ENCODE assay signal across 27 mouse cellular contexts in genomic region chr19:41165144-41165913, GRCm38 (mm10). TPM values are rescaled to one million over a fixed set of nuclear protein-coding genes. Genes with fewer than 3 reads are reported as not detected.
A peak's percentile ranks its signal among the peaks of the same experiment; 100 is the strongest.
DNase-seq lines count a peak whose midpoint lies in the region; ATAC-seq and TF ChIP-seq lines count a peak whose summit lies in the region.
"Had no signal": no experiment of that assay in that cellular context is flagged by ENCODE, and none has a peak within 500 bp of the region (broad histone marks: within the 10 kb centered on the region; RNA-seq: fewer than 3 reads in every experiment).

No protein-coding gene starts in this region.

- H3K36me3 ChIP-seq in hindbrain, embryonic 10.5 days: no peaks in the 10 kb centered on the region
- no peaks in the 10 kb centered on the region for H3K36me3 ChIP-seq in hindbrain, postnatal 0 days (ENCODE audit: insufficient read depth, low read length)
- H3K36me3 ChIP-seq in midbrain, embryonic 15.5 days (replicated peaks): no peaks in the 10 kb centered on the region
- no peaks in the 10 kb centered on the region for H3K36me3 ChIP-seq in liver, embryonic 11.5 days (ENCODE audit: control insufficient read depth, insufficient read depth, low read length)
- H3K36me3 ChIP-seq: embryonic facial prominence, embryonic 10.5 days; embryonic facial prominence, embryonic 15.5 days; heart, embryonic 15.5 days; intestine, embryonic 15.5 days; limb, embryonic 13.5 days; liver, embryonic 12.5 days had no signal

- DNase-seq in hindbrain, embryonic 10.5 days (ENCODE audit: low spot score): no peak
- DNase-seq in hindbrain, postnatal 0 days (ENCODE audit: low spot score): no peak
- peak; percentile 60 for DNase-seq in brain, embryonic 14.5 days (ENCODE audit: low read depth)
- DNase-seq in fat pad, adult 2 months (ENCODE audit: extremely low read depth, low read depth, low spot score): peak; percentile 70
- no peak for DNase-seq in liver, embryonic 11.5 days (ENCODE audit: low spot score)
- DNase-seq: adrenal gland, postnatal 36 days; B cell, adult 2 months; cerebellum, adult 2 months; cerebellum, postnatal 25 days; kidney, adult 2 months; kidney, postnatal 36 days; liver, postnatal 0 days; lung, postnatal 36 days had no signal

- H3K4me3 ChIP-seq in hindbrain, embryonic 10.5 days: no peak overlapping the region
- no peak overlapping the region for H3K4me3 ChIP-seq in hindbrain, postnatal 0 days (ENCODE audit: low read length)
- H3K4me3 ChIP-seq in midbrain, embryonic 15.5 days: no peak overlapping the region
- H3K4me3 ChIP-seq in liver, embryonic 11.5 days (ENCODE audit: low read depth, low read length): no peak overlapping the region
- H3K4me3 ChIP-seq: embryonic facial prominence, embryonic 10.5 days; embryonic facial prominence, embryonic 15.5 days; heart, embryonic 15.5 days; intestine, embryonic 15.5 days; layer of hippocampus, adult 2 months; left cerebral cortex, adult 2 months; limb, embryonic 13.5 days; liver, embryonic 12.5 days had no signal

- peak overlapping the region; percentile 1 for H3K27ac ChIP-seq in hindbrain, embryonic 10.5 days
- H3K27ac ChIP-seq in hindbrain, postnatal 0 days: no peak overlapping the region
- peak overlapping the region; percentile 25; the same call in 1 of the 2 replicates for H3K27ac ChIP-seq in midbrain, embryonic 15.5 days
- H3K27ac ChIP-seq in liver, embryonic 11.5 days (ENCODE audit: low read depth, low read length): no peak overlapping the region
- H3K27ac ChIP-seq: embryonic facial prominence, embryonic 10.5 days; embryonic facial prominence, embryonic 15.5 days; heart, embryonic 15.5 days; intestine, embryonic 15.5 days; layer of hippocampus, adult 2 months; left cerebral cortex, adult 2 months; limb, embryonic 13.5 days; liver, embryonic 12.5 days had no signal

- no peak for TF ChIP-seq CTCF in hindbrain, postnatal 0 days (IDR thresholded peaks at IDR 0.05; ENCODE audit: low read depth)
- TF ChIP-seq CTCF in brain, embryonic 14.5 days (IDR thresholded peaks at IDR 0.05; ENCODE audit: borderline replicate concordance, extremely low read depth, insufficient read depth, insufficient read length): no peak

- no peak for TF ChIP-seq POLR2A in brain, embryonic 14.5 days (IDR thresholded peaks at IDR 0.05; ENCODE audit: borderline replicate concordance, extremely low read depth, insufficient read depth, insufficient read length, poor library complexity, severe bottlenecking)

- H3K4me1 ChIP-seq in hindbrain, embryonic 10.5 days (replicated peaks): peaks cover 27% of the 10 kb centered on the region
- H3K4me1 ChIP-seq in hindbrain, postnatal 0 days (ENCODE audit: insufficient read depth, low read length): peaks cover 4% of the 10 kb centered on the region; the same call in 1 of the 2 replicates
- H3K4me1 ChIP-seq in midbrain, embryonic 15.5 days: peaks cover 21% of the 10 kb centered on the region
- H3K4me1 ChIP-seq in liver, embryonic 11.5 days (replicated peaks; ENCODE audit: control insufficient read depth, insufficient read depth, low read length): no peaks in the 10 kb centered on the region
- H3K4me1 ChIP-seq: embryonic facial prominence, embryonic 15.5 days; intestine, embryonic 15.5 days; limb, embryonic 13.5 days; liver, embryonic 12.5 days had no signal

- no peak overlapping the region for H3K4me2 ChIP-seq in hindbrain, postnatal 0 days (ENCODE audit: low read depth, low read length)
- H3K4me2 ChIP-seq in midbrain, embryonic 15.5 days: no peak overlapping the region
- no peak overlapping the region for H3K4me2 ChIP-seq in liver, embryonic 11.5 days
- H3K4me2 ChIP-seq: embryonic facial prominence, embryonic 15.5 days; heart, embryonic 15.5 days; intestine, embryonic 15.5 days; limb, embryonic 13.5 days; liver, embryonic 12.5 days had no signal

- no peaks in the 10 kb centered on the region for H3K9me3 ChIP-seq in hindbrain, embryonic 10.5 days
- no peaks in the 10 kb centered on the region for H3K9me3 ChIP-seq in hindbrain, postnatal 0 days (ENCODE audit: low read length)
- no peaks in the 10 kb centered on the region for H3K9me3 ChIP-seq in midbrain, embryonic 15.5 days
- no peaks in the 10 kb centered on the region for H3K9me3 ChIP-seq in liver, embryonic 11.5 days (ENCODE audit: control insufficient read depth, low read length)
- H3K9me3 ChIP-seq: embryonic facial prominence, embryonic 10.5 days; embryonic facial prominence, embryonic 15.5 days; heart, embryonic 15.5 days; intestine, embryonic 15.5 days; limb, embryonic 13.5 days; liver, embryonic 12.5 days had no signal

- H3K9ac ChIP-seq in hindbrain, postnatal 0 days (replicated peaks; ENCODE audit: low read length): no peak overlapping the region
- no peak overlapping the region for H3K9ac ChIP-seq in midbrain, embryonic 15.5 days
- H3K9ac ChIP-seq in liver, embryonic 11.5 days (ENCODE audit: low read depth, low read length): no peak overlapping the region
- H3K9ac ChIP-seq: embryonic facial prominence, embryonic 15.5 days; heart, embryonic 15.5 days; intestine, embryonic 15.5 days; limb, embryonic 13.5 days; liver, embryonic 12.5 days; liver, postnatal 0 days had no signal

- peaks cover 9% of the 10 kb centered on the region; the same call in 1 of the 2 replicates for H3K27me3 ChIP-seq in hindbrain, embryonic 10.5 days (ENCODE audit: insufficient read depth, poor library complexity, severe bottlenecking)
- H3K27me3 ChIP-seq in hindbrain, postnatal 0 days (ENCODE audit: insufficient read depth, low read length): no peaks in the 10 kb centered on the region
- H3K27me3 ChIP-seq in midbrain, embryonic 15.5 days (replicated peaks): peaks cover 29% of the 10 kb centered on the region
- no peaks in the 10 kb centered on the region for H3K27me3 ChIP-seq in liver, embryonic 11.5 days (replicated peaks; ENCODE audit: control insufficient read depth, insufficient read depth, low read length)
- H3K27me3 ChIP-seq: heart, embryonic 15.5 days; intestine, embryonic 15.5 days; limb, embryonic 13.5 days; liver, embryonic 12.5 days had no signal

- WGBS in hindbrain, embryonic 10.5 days: 81% methylated on average over 14 of the region's 14 CpGs
- WGBS in hindbrain, postnatal 0 days: 44% methylated on average over 14 of the region's 14 CpGs
- WGBS in midbrain, embryonic 15.5 days: 34% methylated on average over 14 of the region's 14 CpGs
- WGBS in liver, embryonic 11.5 days: 77% methylated on average over 14 of the region's 14 CpGs

- ATAC-seq in hindbrain, postnatal 0 days: no peak
- ATAC-seq in midbrain, embryonic 15.5 days (replicated peaks): peak; percentile 55; the same call in 1 of the 2 replicates
- no peak for ATAC-seq in liver, embryonic 11.5 days (replicated peaks; ENCODE audit: low FRiP score)
- ATAC-seq: hindbrain, embryonic 16.5 days; intestine, embryonic 15.5 days; liver, embryonic 12.5 days; liver, postnatal 0 days had no signal

RNA-seq across cellular contexts. Expression of gene Tll2, which starts 41.3 kb away (rescaled TPM):
- polyA plus RNA-seq in hindbrain, embryonic 10.5 days (2016; fragmentation: Nextera tagmentation; extraction: Ambion mirVana): 0.25 and 0.68 TPM in 2 replicates
- 1.2 and 2.8 TPM in 2 replicates for total RNA-seq in hindbrain, postnatal 0 days (2014; rRNA removed)
- 0.60 and 0.72 TPM in 2 replicates for polyA plus RNA-seq in hindbrain, postnatal 0 days (2015; fragmentation: Nextera tagmentation; extraction: Ambion mirVana)
- polyA plus RNA-seq in brain, embryonic 14.5 days (2012; rRNA removed): 1.7 and 1.8 TPM in 2 replicates
- 1.3 and 1.6 TPM in 2 replicates for polyA plus RNA-seq in midbrain, embryonic 15.5 days (2015; fragmentation: Nextera tagmentation; extraction: Ambion mirVana)
- not detected in 2 replicates for polyA plus RNA-seq in liver, embryonic 11.5 days (2014; fragmentation: Nextera tagmentation; extraction: Ambion mirVana)
- total RNA-seq: megakaryocyte, adult 5-6 weeks; monocyte, adult 5-6 weeks had no signal
- polyA plus RNA-seq: kidney, embryonic 16.5 days; liver, embryonic 12.5 days; liver, postnatal 0 days; lung, embryonic 16.5 days had no signal

Comparison
In these comparisons a context has a peak if more than half of its experiments do, and no peak if none do; other contexts are left out.
1. H3K27ac ChIP-seq: peak in hindbrain, embryonic 10.5 days (single experiment) and midbrain, embryonic 15.5 days (single experiment); none in hindbrain, postnatal 0 days (single experiment) and liver, embryonic 11.5 days (single experiment).
2. DNase-seq: peak in brain, embryonic 14.5 days (single experiment) and fat pad, adult 2 months (single experiment); none in hindbrain, embryonic 10.5 days (single experiment), hindbrain, postnatal 0 days (single experiment) and liver, embryonic 11.5 days (single experiment).